In the genomic region with DNA sequence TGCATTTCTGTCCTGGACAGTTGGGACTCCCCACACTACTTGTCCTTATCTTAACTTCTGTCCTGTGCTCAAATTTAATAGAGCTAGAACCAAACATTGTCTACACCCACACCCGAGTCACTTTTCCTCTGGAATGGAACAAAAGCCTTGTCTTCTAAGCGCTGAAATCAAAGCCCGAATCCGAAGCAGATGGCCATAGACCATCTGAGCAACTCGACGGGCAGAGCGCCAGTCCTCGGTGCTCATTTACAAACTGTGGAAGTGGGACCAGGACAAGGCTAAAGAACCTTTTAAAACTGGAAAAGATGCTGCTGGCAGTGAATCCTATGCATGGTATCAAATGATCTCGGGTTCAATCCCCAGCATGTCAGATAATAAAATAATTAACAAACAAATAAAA, we compare ENCODE assay signal across 13 mouse cellular contexts. TPM values are rescaled to one million over a fixed set of nuclear protein-coding genes. Genes with fewer than 3 reads are reported as not detected.
DNase-seq lines count a peak whose midpoint lies in the region; ATAC-seq and TF ChIP-seq lines count a peak whose summit lies in the region.
"Had no signal": no experiment of that assay in that cellular context is flagged by ENCODE, and none has a peak within 500 bp of the region (broad histone marks: within the 10 kb centered on the region; RNA-seq: fewer than 3 reads in every experiment).

No protein-coding gene starts in this region.

- ATAC-seq in hindbrain, embryonic 13.5 days (ENCODE audit: low FRiP score), result no peak
- ATAC-seq: CD4-positive, CD25-positive, alpha-beta regulatory T cell, adult 4 months had no signal

- WGBS in hindbrain, embryonic 13.5 days, result 65% methylated on average over 9 of the region's 9 CpGs
- WGBS in hindbrain, embryonic 10.5 days, result 83% methylated on average over 9 of the region's 9 CpGs

- H3K36me3 ChIP-seq in hindbrain, embryonic 13.5 days, result no peaks in the 10 kb centered on the region
- H3K36me3 ChIP-seq in hindbrain, embryonic 10.5 days, result peaks cover 34% of the 10 kb centered on the region
- H3K36me3 ChIP-seq: lung, embryonic 15.5 days had no signal

- H3K27ac ChIP-seq in hindbrain, embryonic 13.5 days, result peak overlapping the region; percentile 50
- no peak overlapping the region for H3K27ac ChIP-seq in hindbrain, embryonic 10.5 days
- H3K27ac ChIP-seq in layer of hippocampus, adult 2 months, result peak overlapping the region; percentile 86
- H3K27ac ChIP-seq: lung, embryonic 15.5 days; midbrain, embryonic 12.5 days had no signal

- no peaks in the 10 kb centered on the region for H3K27me3 ChIP-seq in hindbrain, embryonic 13.5 days
- no peaks in the 10 kb centered on the region for H3K27me3 ChIP-seq in hindbrain, embryonic 10.5 days (ENCODE audit: insufficient read depth, poor library complexity, severe bottlenecking)
- H3K27me3 ChIP-seq: lung, embryonic 15.5 days; midbrain, embryonic 12.5 days had no signal

- H3K9me3 ChIP-seq in hindbrain, embryonic 13.5 days, result no peaks in the 10 kb centered on the region
- no peaks in the 10 kb centered on the region for H3K9me3 ChIP-seq in hindbrain, embryonic 10.5 days
- H3K9me3 ChIP-seq: lung, embryonic 15.5 days; midbrain, embryonic 12.5 days had no signal

- H3K4me3 ChIP-seq in hindbrain, embryonic 13.5 days, result no peak overlapping the region
- no peak overlapping the region for H3K4me3 ChIP-seq in hindbrain, embryonic 10.5 days
- H3K4me3 ChIP-seq in layer of hippocampus, adult 2 months, result no peak overlapping the region
- H3K4me3 ChIP-seq: lung, embryonic 15.5 days; midbrain, embryonic 12.5 days had no signal

- no peaks in the 10 kb centered on the region for H3K4me1 ChIP-seq in hindbrain, embryonic 13.5 days (replicated peaks)
- H3K4me1 ChIP-seq in hindbrain, embryonic 10.5 days (replicated peaks), result no peaks in the 10 kb centered on the region
- H3K4me1 ChIP-seq: lung, embryonic 15.5 days; midbrain, embryonic 12.5 days had no signal

- TF ChIP-seq CTCF in layer of hippocampus, adult 2 months (conservative IDR thresholded peaks at IDR 0.05), result no peak

- H3K4me2 ChIP-seq in hindbrain, embryonic 13.5 days, result no peak overlapping the region
- H3K4me2 ChIP-seq: lung, embryonic 15.5 days; midbrain, embryonic 12.5 days had no signal

- no peak overlapping the region for H3K9ac ChIP-seq in hindbrain, embryonic 13.5 days
- H3K9ac ChIP-seq: lung, embryonic 15.5 days; midbrain, embryonic 12.5 days had no signal

- DNase-seq in hindbrain, embryonic 10.5 days (ENCODE audit: low spot score), result no peak
- DNase-seq in Muller cell, postnatal 12 days (ENCODE audit: inconsistent ontology term), result peak; percentile 46
- peak; percentile 83 to 86 for DNase-seq in cerebellum, adult 18-20 months
- peak in 1 of 2 experiments; percentile 72 for DNase-seq in layer of hippocampus, adult 2 months (ENCODE audit: low spot score in 2 of 2)
- no peak for DNase-seq in spleen, adult 18-20 months
- DNase-seq in MN1 (ENCODE audit: low spot score), result no peak
- DNase-seq in ovary, adult 18-20 months (ENCODE audit: low spot score), result no peak
- DNase-seq: kidney, postnatal 10 days; thymus, postnatal 25 days had no signal

RNA-seq across cellular contexts. Expression of gene Kdm2b, which starts 17.5 kb away (rescaled TPM):
- 101 and 104 TPM in 2 replicates for polyA plus RNA-seq in hindbrain, embryonic 13.5 days (2015; fragmentation: Nextera tagmentation; extraction: Ambion mirVana)
- 84.6 and 92.4 TPM in 2 replicates for polyA plus RNA-seq in hindbrain, embryonic 10.5 days (2016; fragmentation: Nextera tagmentation; extraction: Ambion mirVana)
- total RNA-seq in layer of hippocampus, adult 2 months (2021), result 10 to 100 TPM; 35.0 to 36.7 TPM

RNA-seq across cellular contexts. Expression of gene Orai1, which starts 42.8 kb away (rescaled TPM):
- 11.8 and 12.3 TPM in 2 replicates for polyA plus RNA-seq in hindbrain, embryonic 13.5 days (2015; fragmentation: Nextera tagmentation; extraction: Ambion mirVana)
- polyA plus RNA-seq in hindbrain, embryonic 10.5 days (2016; fragmentation: Nextera tagmentation; extraction: Ambion mirVana), result 10.2 and 11.3 TPM in 2 replicates
- 10 to 100 TPM; 11.0 to 13.5 TPM for total RNA-seq in layer of hippocampus, adult 2 months (2021)

Comparison
In these comparisons a context has a peak if more than half of its experiments do, and no peak if none do; other contexts are left out.
1. DNase-seq: peak in Muller cell, postnatal 12 days (single experiment) and cerebellum, adult 18-20 months (2 of 2); none in hindbrain, embryonic 10.5 days (single experiment), spleen, adult 18-20 months (0 of 2), MN1 (single experiment) and ovary, adult 18-20 months (single experiment).